Mouse (Mus musculus): ENCODE measurements around the gene Fem1a. TPM values are rescaled to one million over a fixed set of nuclear protein-coding genes. Genes with fewer than 3 reads are reported as not detected.

Gene Fem1a
- polyA plus RNA-seq, 1 experiment from 2014 or later = 15.8 TPM

- Histone ChIP-seq H3K4me2 (replicated peaks; ENCODE audit: low read depth, low read length) (no peak overlapping the region), H3K9ac (replicated peaks; ENCODE audit: low read length) (no peak overlapping the region), H3K4me1 (ENCODE audit: insufficient read depth, low read length) (peaks cover 28% of the 10 kb centered on the region), H3K27ac (ENCODE audit: low read length) (no peak overlapping the region), H3K4me3 (ENCODE audit: low read length) (no peak overlapping the region), H3K27me3 (ENCODE audit: insufficient read depth, low read length) (no peaks in the 10 kb centered on the region), H3K36me3 (ENCODE audit: insufficient read depth, low read length) (peaks cover 43% of the 10 kb centered on the region), H3K9me3 (ENCODE audit: low read length) (no peaks in the 10 kb centered on the region)
- WGBS = 94% methylated on average over 11 of the region's 11 CpGs
- no peak for ATAC-seq (ENCODE audit: low FRiP score, low TSS enrichment)
Observed at GRCm38 (mm10) chr17:56285995-56286394, 29.4 kb downstream of the Fem1a start.

DNA sequence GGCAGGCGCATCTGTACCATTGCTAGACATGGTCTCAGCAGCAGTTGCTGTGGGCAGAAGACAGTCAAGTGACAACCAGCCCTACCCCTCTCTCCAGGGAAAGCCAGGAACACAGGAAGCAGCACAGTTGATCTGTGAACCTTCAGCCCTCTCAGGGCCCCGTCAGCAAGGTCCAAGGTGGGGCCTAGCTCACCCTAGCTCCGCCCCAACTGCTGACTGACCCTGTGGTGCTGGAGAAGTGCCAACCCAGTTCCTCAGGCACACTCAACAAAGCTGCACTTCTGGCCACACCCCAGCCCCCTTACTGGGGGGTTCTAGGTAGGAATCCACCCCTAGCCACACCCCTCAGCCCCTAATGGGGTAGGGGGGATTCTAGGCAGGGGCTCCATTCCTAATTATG is 31.2 kb downstream of the Fem1a start:
- H3K4me3 ChIP-seq (ENCODE audit: low read length) = peak overlapping the region; percentile 24; the same call in 1 of the 2 replicates
- WGBS = 56% methylated on average over 3 of the region's 3 CpGs
- ATAC-seq (ENCODE audit: low FRiP score, low TSS enrichment) = 0 out of 2 replicates have a peak, but pooled peaks have one; percentile 22

GRCm38 (mm10) chr17:56288866-56289265 is 32.3 kb downstream of the Fem1a start:
- no peak for ATAC-seq (ENCODE audit: low FRiP score, low TSS enrichment)

More for the DNA sequence above, 31.2 kb downstream of the Fem1a start:
- peak overlapping the region; percentile 98 for H3K27ac ChIP-seq (ENCODE audit: low read length)
- no peaks in the 10 kb centered on the region for H3K9me3 ChIP-seq (ENCODE audit: low read length)
- no peaks in the 10 kb centered on the region for H3K27me3 ChIP-seq (ENCODE audit: insufficient read depth, low read length)
- H3K9ac ChIP-seq (replicated peaks; ENCODE audit: low read length) = peak overlapping the region; percentile 56
- peak overlapping the region; percentile 41 for H3K4me2 ChIP-seq (replicated peaks; ENCODE audit: low read depth, low read length)
- H3K4me1 ChIP-seq (ENCODE audit: insufficient read depth, low read length) = peaks cover 42% of the 10 kb centered on the region
- H3K36me3 ChIP-seq (ENCODE audit: insufficient read depth, low read length) = peaks cover 31% of the 10 kb centered on the region

GRCm38 (mm10) chr17:56289371-56290331 is 33.0 kb downstream of the Fem1a start:
- Histone ChIP-seq H3K36me3 (ENCODE audit: insufficient read depth, low read length) (peaks cover 21% of the 10 kb centered on the region), H3K9ac (replicated peaks; ENCODE audit: low read length) (peak overlapping the region; percentile 73), H3K27ac (ENCODE audit: low read length) (peak overlapping the region; percentile 98), H3K4me2 (replicated peaks; ENCODE audit: low read depth, low read length) (peak overlapping the region; percentile 65), H3K9me3 (ENCODE audit: low read length) (no peaks in the 10 kb centered on the region), H3K4me1 (ENCODE audit: insufficient read depth, low read length) (peaks cover 42% of the 10 kb centered on the region), H3K27me3 (ENCODE audit: insufficient read depth, low read length) (no peaks in the 10 kb centered on the region), H3K4me3 (ENCODE audit: low read length) (peak overlapping the region; percentile 59)
- 2% methylated on average over 23 of the region's 23 CpGs for WGBS
- ATAC-seq (ENCODE audit: low FRiP score, low TSS enrichment) = peak; percentile 5

More at GRCm38 (mm10) chr17:56288866-56289265, 32.3 kb downstream of the Fem1a start:
- WGBS = 36% methylated on average over 3 of the region's 3 CpGs
- H3K4me1 ChIP-seq (ENCODE audit: insufficient read depth, low read length) = peaks cover 42% of the 10 kb centered on the region
- H3K9ac ChIP-seq (replicated peaks; ENCODE audit: low read length) = peak overlapping the region; percentile 73
- H3K36me3 ChIP-seq (ENCODE audit: insufficient read depth, low read length) = peaks cover 29% of the 10 kb centered on the region
- no peaks in the 10 kb centered on the region for H3K9me3 ChIP-seq (ENCODE audit: low read length)
- no peaks in the 10 kb centered on the region for H3K27me3 ChIP-seq (ENCODE audit: insufficient read depth, low read length)
- H3K4me3 ChIP-seq (ENCODE audit: low read length) = peak overlapping the region; percentile 59
- peak overlapping the region; percentile 98 for H3K27ac ChIP-seq (ENCODE audit: low read length)
- peak overlapping the region; percentile 65 for H3K4me2 ChIP-seq (replicated peaks; ENCODE audit: low read depth, low read length)

DNA sequence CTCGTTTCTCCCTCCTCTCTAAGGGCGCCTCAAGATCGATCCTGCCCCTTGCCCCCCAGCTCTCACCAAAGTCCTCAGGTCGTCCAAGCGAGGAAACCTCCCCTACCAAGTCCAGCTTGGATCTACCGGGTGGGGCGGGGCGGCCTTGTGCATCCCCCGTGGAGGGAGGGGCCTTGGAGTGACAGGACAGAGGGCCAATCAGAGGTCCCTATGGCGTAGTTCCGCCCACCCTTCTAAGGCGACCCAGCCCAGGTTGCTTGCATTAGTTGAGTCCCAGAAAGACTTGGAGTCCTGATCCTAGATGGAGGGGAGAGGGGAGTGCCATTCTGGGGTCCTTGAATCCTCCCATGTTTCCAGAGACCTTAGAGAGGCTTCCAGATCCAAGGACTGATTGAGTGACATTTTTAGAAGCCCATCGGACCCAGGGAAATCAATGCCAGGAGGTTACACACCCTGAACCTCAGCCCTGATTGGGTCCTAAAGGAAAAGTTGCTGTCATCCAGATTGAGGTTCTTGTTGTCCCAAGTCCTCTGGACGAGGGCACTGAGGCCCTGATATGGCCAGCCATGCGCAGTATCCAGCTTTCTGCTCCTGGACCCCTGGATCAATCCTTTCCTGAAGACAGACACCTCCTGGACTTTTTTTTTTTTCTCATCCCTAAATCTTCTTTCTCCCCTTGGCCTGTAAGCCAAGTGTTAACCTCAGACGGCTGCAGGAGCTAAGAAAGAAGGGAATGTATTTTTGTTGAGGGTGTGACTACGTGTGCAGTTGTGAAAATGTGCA is 34.0 kb downstream of the Fem1a start:
- Histone ChIP-seq H3K9me3 (ENCODE audit: low read length) (no peaks in the 10 kb centered on the region), H3K9ac (replicated peaks; ENCODE audit: low read length) (peak overlapping the region; percentile 73), H3K36me3 (ENCODE audit: insufficient read depth, low read length) (peaks cover 12% of the 10 kb centered on the region), H3K4me2 (replicated peaks; ENCODE audit: low read depth, low read length) (peak overlapping the region; percentile 65), H3K27me3 (ENCODE audit: insufficient read depth, low read length) (no peaks in the 10 kb centered on the region), H3K4me1 (ENCODE audit: insufficient read depth, low read length) (peaks cover 42% of the 10 kb centered on the region), H3K4me3 (ENCODE audit: low read length) (peak overlapping the region; percentile 59), H3K27ac (ENCODE audit: low read length) (peak overlapping the region; percentile 98)
- ATAC-seq (ENCODE audit: low FRiP score, low TSS enrichment) = peak; percentile 93
- 4% methylated on average over 17 of the region's 17 CpGs for whole genome bisulfite sequencing

- H3K36me3 ChIP-seq (ENCODE audit: insufficient read depth, low read length) = peaks cover 6% of the 10 kb centered on the region
- peak overlapping the region; percentile 59 for H3K4me3 ChIP-seq (ENCODE audit: low read length)
- H3K4me2 ChIP-seq (replicated peaks; ENCODE audit: low read depth, low read length) = peak overlapping the region; percentile 65
- peak overlapping the region; percentile 98 for H3K27ac ChIP-seq (ENCODE audit: low read length)
- WGBS = under 1% methylated on average over 16 of the region's 16 CpGs
- ATAC-seq (ENCODE audit: low FRiP score, low TSS enrichment) = peak; percentile 90
- H3K27me3 ChIP-seq (ENCODE audit: insufficient read depth, low read length) = no peaks in the 10 kb centered on the region
- H3K9ac ChIP-seq (replicated peaks; ENCODE audit: low read length) = peak overlapping the region; percentile 73
- no peaks in the 10 kb centered on the region for H3K9me3 ChIP-seq (ENCODE audit: low read length)
- H3K4me1 ChIP-seq (ENCODE audit: insufficient read depth, low read length) = peaks cover 42% of the 10 kb centered on the region
Observed at GRCm38 (mm10) chr17:56291171-56291511, 34.5 kb downstream of the Fem1a start.

DNA sequence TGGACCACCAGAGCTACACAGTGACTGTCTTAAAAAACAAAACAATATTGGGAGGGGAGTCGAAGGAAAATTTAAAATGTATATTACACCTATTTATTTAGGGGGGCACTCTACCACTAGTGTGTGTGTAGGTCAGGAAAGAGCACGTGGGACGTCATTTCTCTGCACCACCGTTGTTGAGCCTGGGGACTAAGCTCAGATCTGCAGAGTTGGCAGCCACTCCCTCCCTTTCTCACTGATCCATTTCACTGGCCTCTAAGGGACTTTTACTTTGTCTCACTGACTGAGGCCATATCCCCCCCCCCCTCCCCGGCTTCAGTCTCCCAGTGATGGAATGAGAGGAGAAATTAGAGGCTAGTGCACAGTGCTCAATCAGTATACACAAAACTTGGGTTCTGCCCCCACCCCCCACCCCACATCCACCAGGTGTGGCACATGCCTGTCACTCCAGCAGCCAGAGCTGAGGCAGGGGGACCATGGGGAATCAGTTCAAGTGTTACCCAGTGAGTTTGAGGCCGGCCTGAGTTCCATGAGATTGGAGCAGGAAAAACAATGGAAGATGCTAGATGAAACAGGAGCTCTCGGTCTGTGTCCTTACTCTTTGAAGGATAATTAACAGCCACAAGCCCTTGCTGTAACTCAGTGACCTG is 35.3 kb downstream of the Fem1a start:
- peak overlapping the region; percentile 65 for H3K4me2 ChIP-seq (replicated peaks; ENCODE audit: low read depth, low read length)
- WGBS = 40% methylated on average over 7 of the region's 7 CpGs
- peak overlapping the region; percentile 98 for H3K27ac ChIP-seq (ENCODE audit: low read length)
- H3K27me3 ChIP-seq (ENCODE audit: insufficient read depth, low read length) = no peaks in the 10 kb centered on the region
- no peaks in the 10 kb centered on the region for H3K9me3 ChIP-seq (ENCODE audit: low read length)
- H3K4me1 ChIP-seq (ENCODE audit: insufficient read depth, low read length) = peaks cover 42% of the 10 kb centered on the region
- H3K9ac ChIP-seq (replicated peaks; ENCODE audit: low read length) = peak overlapping the region; percentile 49
- H3K36me3 ChIP-seq (ENCODE audit: insufficient read depth, low read length) = no peaks in the 10 kb centered on the region
- no peak overlapping the region for H3K4me3 ChIP-seq (ENCODE audit: low read length)
- no peak for ATAC-seq (ENCODE audit: low FRiP score, low TSS enrichment)

- H3K27ac ChIP-seq (ENCODE audit: low read length) = peak within 1 kb of the TSS; percentile 98
- no peaks in the 10 kb centered on the region for H3K9me3 ChIP-seq (ENCODE audit: low read length)
- ATAC-seq (ENCODE audit: low FRiP score, low TSS enrichment) = no peak
- H3K4me3 ChIP-seq (ENCODE audit: low read length) = no peak within 1 kb of the TSS
- 71% methylated on average over 4 of the region's 4 CpGs for WGBS
- H3K9ac ChIP-seq (replicated peaks; ENCODE audit: low read length) = peak within 1 kb of the TSS; percentile 49
- no peaks in the 10 kb centered on the region for H3K27me3 ChIP-seq (ENCODE audit: insufficient read depth, low read length)
- H3K4me1 ChIP-seq (ENCODE audit: insufficient read depth, low read length) = peaks cover 41% of the 10 kb centered on the region
- H3K4me2 ChIP-seq (replicated peaks; ENCODE audit: low read depth, low read length) = no peak within 1 kb of the TSS
- H3K36me3 ChIP-seq (ENCODE audit: insufficient read depth, low read length) = no peaks in the 10 kb centered on the region
Observed at GRCm38 (mm10) chr17:56292531-56293222, 36.1 kb downstream of the Fem1a start, which contains the start of gene Plin3. Gene Plin3, minus strand, starts transcription at chr17:56292873.

DNA sequence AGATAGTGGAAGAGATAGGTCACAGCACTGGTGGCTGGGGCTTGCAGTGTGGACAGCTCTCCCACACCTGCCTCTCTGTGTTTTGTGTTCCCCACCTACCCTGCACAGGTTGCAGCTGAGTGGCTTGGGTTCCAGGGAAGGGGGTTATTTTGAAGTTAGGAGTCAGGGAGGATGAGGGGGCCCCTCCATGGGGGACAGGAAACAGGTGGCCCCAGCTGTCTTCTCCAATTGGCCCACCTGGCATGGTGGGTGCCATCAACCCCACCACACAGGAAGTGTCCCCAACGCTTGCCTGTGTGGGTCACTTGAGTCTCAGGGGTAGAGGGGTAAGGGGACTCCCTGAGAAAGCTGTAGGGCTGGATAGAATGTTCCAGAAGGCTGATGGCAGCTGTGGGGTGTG is 36.7 kb downstream of the Fem1a start:
- no peak for ATAC-seq (ENCODE audit: low FRiP score, low TSS enrichment)

More for the DNA sequence above, 36.7 kb downstream of the Fem1a start:
- Histone ChIP-seq H3K4me1 (ENCODE audit: insufficient read depth, low read length) (peaks cover 35% of the 10 kb centered on the region), H3K27ac (ENCODE audit: low read length) (no peak overlapping the region), H3K9me3 (ENCODE audit: low read length) (no peaks in the 10 kb centered on the region), H3K36me3 (ENCODE audit: insufficient read depth, low read length) (no peaks in the 10 kb centered on the region), H3K27me3 (ENCODE audit: insufficient read depth, low read length) (no peaks in the 10 kb centered on the region), H3K9ac (replicated peaks; ENCODE audit: low read length) (no peak overlapping the region), H3K4me3 (ENCODE audit: low read length) (no peak overlapping the region), H3K4me2 (replicated peaks; ENCODE audit: low read depth, low read length) (no peak overlapping the region)
- WGBS = 90% methylated on average over 1 of the region's 1 CpGs
